Mouse (Mus musculus) small intestine, adult 2 months (tissue): Measurements from ENCODE around the gene Perm1. TPM values are rescaled to one million over a fixed set of nuclear protein-coding genes. Genes with fewer than 3 reads are reported as not detected.

ENCODE experiments used
- H3K27ac ChIP-seq: fragments of 200-500 bp; 2 replicates; pipeline ENCODE4 v1.5.1; 2012; ENCODE audit warnings: low read depth, low read length, control low read depth, inconsistent platforms; ENCODE audit not compliant: insufficient read depth
- H3K27me3 ChIP-seq: fragments of 200-500 bp; 2 replicates; pipeline ENCODE4 v1.6.1; 2012; ENCODE audit warnings: mild to moderate bottlenecking, moderate library complexity, low read length, inconsistent platforms; ENCODE audit not compliant: control insufficient read depth, insufficient read depth
- H3K36me3 ChIP-seq: fragments of 200-500 bp; 2 replicates; pipeline ENCODE4 v1.6.1; 2012; ENCODE audit warnings: mild to moderate bottlenecking, low read length, control low read depth, inconsistent platforms; ENCODE audit not compliant: control insufficient read depth, insufficient read depth
- H3K4me1 ChIP-seq: fragments of 200-500 bp; 2 replicates; pipeline ENCODE4 v1.6.1; 2012; ENCODE audit warnings: low read length, inconsistent platforms, mixed read lengths; ENCODE audit not compliant: control insufficient read depth, insufficient read depth, insufficient read length
- H3K4me3 ChIP-seq: fragments of 200-500 bp; 2 replicates; pipeline ENCODE4 v1.5.1; 2012; ENCODE audit warnings: low read depth, mild to moderate bottlenecking, control low read depth, inconsistent platforms, low read length, moderate library complexity
- CTCF ChIP-seq: fragments of 200-500 bp; IDR thresholded peaks from 2 replicates; pipeline ENCODE4 v1.5.1; 2012; ENCODE audit warnings: low read depth, mild to moderate bottlenecking, control low read depth, inconsistent platforms, low read length, moderate library complexity, mixed read lengths; ENCODE audit not compliant: insufficient replicate concordance, insufficient read length; ENCODE audit errors: extremely low read depth
- POLR2A ChIP-seq: fragments of 200-500 bp; IDR thresholded peaks from 2 replicates; pipeline ENCODE4 v1.6.1; 2012; ENCODE audit warnings: low read depth, mild to moderate bottlenecking, control low read depth, inconsistent platforms, low read length, moderate library complexity
- WGBS: fragments of 180-500 bp; shearing (Covaris S2); methylation state at CpG from one replicate; pipeline ENCODE4 v1.1.7; 2018; 5-methylcytosine and 5-hydroxymethylcytosine counted together
- polyA plus RNA-seq: library from polyadenylated mRNA; depleted of rRNA; stranded (reverse); fragments of >200 nt; gene quantifications from 2 replicates; pipeline ENCODE4 v1.2.3, GENCODE M21; 2012

Perm1 gene
- polyA plus RNA-seq, 1 experiment = 0.09 TPM

DNA sequence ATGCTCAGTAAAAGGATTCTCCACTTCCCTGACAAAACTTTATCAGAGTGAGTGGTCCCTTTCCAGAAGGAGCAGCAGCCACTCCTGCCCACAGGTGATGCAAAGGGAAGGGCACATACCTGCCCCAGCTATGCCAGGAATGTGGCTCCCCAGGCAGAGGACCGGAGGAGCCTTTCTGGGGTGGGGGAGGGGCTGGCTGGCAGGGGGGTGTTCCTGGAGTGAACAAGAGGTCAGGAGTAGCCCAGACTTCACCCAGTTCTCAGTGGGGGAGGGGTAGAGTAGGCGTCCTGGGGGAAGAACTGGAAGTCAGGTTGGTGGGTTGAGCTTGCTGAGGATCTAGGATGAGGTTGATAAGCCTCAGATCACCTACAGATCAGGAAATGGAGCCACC lies 22.5 kb upstream of the Perm1 start:
- Histone ChIP-seq H3K4me1 (peaks cover 50% of the 10 kb centered on the region; the same call in 1 of the 2 replicates), H3K36me3 (peaks cover 10% of the 10 kb centered on the region), H3K27me3 (no peaks in the 10 kb centered on the region), H3K27ac (peak overlapping the region; percentile 90), H3K4me3 (no peak overlapping the region)
- WGBS = 31% methylated on average over 2 of the region's 2 CpGs
- TF ChIP-seq CTCF (no peak), POLR2A (no peak)

DNA sequence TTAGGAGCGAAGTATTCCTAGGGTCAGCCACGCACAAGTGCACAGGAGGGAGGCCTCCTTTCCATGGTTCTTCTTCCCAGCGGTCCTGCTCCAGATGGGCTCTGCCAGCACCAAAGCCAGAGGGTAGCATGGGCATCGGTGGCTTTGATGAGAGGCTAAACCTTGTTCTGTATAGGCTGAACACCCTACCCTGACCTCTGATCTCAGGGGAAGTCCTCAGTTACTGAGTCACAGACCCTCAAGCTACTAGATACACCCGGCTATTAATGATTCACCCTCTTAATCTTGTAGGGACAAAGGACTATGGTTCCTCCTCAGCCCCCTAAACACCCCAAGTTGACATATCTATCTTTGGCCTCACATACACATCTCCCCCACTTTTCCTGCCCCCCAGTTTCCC lies 21.8 kb upstream of the Perm1 start:
- 76% methylated on average over 5 of the region's 5 CpGs for WGBS
- peak overlapping the region; percentile 65 for H3K27ac ChIP-seq
- peaks cover 10% of the 10 kb centered on the region for H3K36me3 ChIP-seq
- H3K4me3 ChIP-seq = peak overlapping the region; percentile 32; the same call in 1 of the 2 replicates
- peaks cover 44% of the 10 kb centered on the region; the same call in 1 of the 2 replicates for H3K4me1 ChIP-seq
- no peak for TF ChIP-seq CTCF
- H3K27me3 ChIP-seq = no peaks in the 10 kb centered on the region

DNA sequence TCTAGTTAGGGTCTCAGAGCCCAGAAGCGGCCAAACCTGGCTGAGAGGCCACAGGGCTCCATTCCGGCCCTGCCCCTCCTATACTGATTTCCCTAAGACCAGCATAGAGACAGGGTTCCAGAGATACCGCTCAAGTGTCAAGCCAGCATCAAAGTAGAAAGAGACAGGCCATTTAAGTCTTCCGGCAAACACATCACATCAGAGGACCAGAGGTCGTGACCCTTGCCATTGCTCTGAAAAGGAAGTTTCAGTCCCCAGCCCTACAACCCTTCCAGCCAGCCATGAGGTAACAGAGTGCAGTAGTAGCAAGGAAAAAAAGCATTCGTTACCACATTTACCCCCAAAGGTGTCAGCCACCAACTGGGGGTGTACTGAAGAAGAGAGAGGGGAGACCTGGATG lies 21.3 kb upstream of the Perm1 start:
- no peak for TF ChIP-seq POLR2A
- TF ChIP-seq CTCF = no peak
- H3K27me3 ChIP-seq = no peaks in the 10 kb centered on the region
- H3K36me3 ChIP-seq = peaks cover 10% of the 10 kb centered on the region
- H3K4me1 ChIP-seq = peaks cover 40% of the 10 kb centered on the region; the same call in 1 of the 2 replicates
- peak overlapping the region; percentile 47 for H3K27ac ChIP-seq
- no peak overlapping the region for H3K4me3 ChIP-seq
- 89% methylated on average over 6 of the region's 6 CpGs for WGBS

- H3K4me1 ChIP-seq = peaks cover 28% of the 10 kb centered on the region; the same call in 1 of the 2 replicates
- no peak overlapping the region; the same call in 1 of the 2 replicates for H3K27ac ChIP-seq
- H3K36me3 ChIP-seq = 0 out of 2 replicates have a peak, but pooled peaks cover 3% of the 10 kb centered on the region
- 8% methylated on average over 35 of the region's 35 CpGs for WGBS
- peak overlapping the region; percentile 63 for H3K4me3 ChIP-seq
- H3K27me3 ChIP-seq = no peaks in the 10 kb centered on the region
- no peak for TF ChIP-seq CTCF
- no peak for TF ChIP-seq POLR2A
Measured at GRCm38 (mm10) chr4:156195927-156196870, 19.5 kb upstream of the Perm1 start.

GRCm38 (mm10) chr4:156197131-156197828 lies 18.4 kb upstream of the Perm1 start, which contains the start of gene Agrn:
TSS of gene Agrn (minus strand) at chr4:156197488.
- peaks cover 28% of the 10 kb centered on the region; the same call in 1 of the 2 replicates for H3K4me1 ChIP-seq
- WGBS = under 1% methylated on average over 67 of the region's 88 CpGs
- peak; percentile 41; the same call in 1 of the 2 replicates for TF ChIP-seq POLR2A
- TF ChIP-seq CTCF = no peak
- no peaks in the 10 kb centered on the region for H3K27me3 ChIP-seq
- H3K36me3 ChIP-seq = 0 out of 2 replicates have a peak, but pooled peaks cover 3% of the 10 kb centered on the region
- peak within 1 kb of the TSS; percentile 90 for H3K27ac ChIP-seq
- H3K4me3 ChIP-seq = peak within 1 kb of the TSS; percentile 82

DNA sequence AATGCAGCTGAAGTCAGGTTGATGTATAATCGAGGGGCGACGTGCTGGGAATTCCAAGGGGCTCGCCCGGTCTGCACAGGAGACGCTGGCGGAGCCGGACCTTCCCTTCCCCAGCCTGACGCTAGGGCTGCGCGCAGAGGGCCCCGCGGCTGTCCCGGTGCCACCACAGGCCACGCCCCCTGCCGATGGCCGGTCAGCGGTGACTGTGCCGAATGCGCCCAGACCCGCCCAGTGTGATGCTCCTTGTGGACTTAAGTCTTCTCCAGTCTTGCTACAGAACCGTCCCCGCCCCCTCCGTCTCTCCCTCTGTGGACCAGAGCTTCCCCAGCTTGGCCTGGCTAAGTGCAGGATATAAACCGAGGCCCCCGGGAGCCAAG lies 17.9 kb upstream of the Perm1 start:
- Histone ChIP-seq H3K36me3 (0 out of 2 replicates have a peak, but pooled peaks cover 3% of the 10 kb centered on the region), H3K27ac (peak overlapping the region; percentile 90), H3K4me1 (peaks cover 30% of the 10 kb centered on the region; the same call in 1 of the 2 replicates), H3K4me3 (peak overlapping the region; percentile 82), H3K27me3 (no peaks in the 10 kb centered on the region)
- 0 out of 2 replicates have a peak, but pooled peaks have one; percentile 33 for TF ChIP-seq POLR2A
- peak; percentile 20; the same call in 1 of the 2 replicates for TF ChIP-seq CTCF
- under 1% methylated on average over 26 of the region's 26 CpGs for whole genome bisulfite sequencing
